Mouse (Mus musculus): Measurements from ENCODE around the gene Slc16a4. TPM values are rescaled to one million over a fixed set of nuclear protein-coding genes. Genes with fewer than 3 reads are reported as not detected.
"Not testable (repeated sequence)": the region's sequence is repeated elsewhere in the genome, so short reads cannot be mapped to it uniquely, and the experiment has no call there.

Gene Slc16a4
- polyA plus RNA-seq, 1 experiment: 0.05 TPM

- H3K4me3 ChIP-seq (ENCODE audit: extremely low read depth, insufficient read depth, insufficient read length): no peak overlapping the region
- H3K4me1 ChIP-seq (ENCODE audit: control insufficient read depth, insufficient read depth, insufficient read length): no peaks in the 10 kb centered on the region
- DNase-seq (ENCODE audit: low read depth in 1 of 2, low spot score in 2 of 2): no peak
- TF ChIP-seq CTCF (IDR thresholded peaks at IDR 0.05; ENCODE audit: extremely low read depth, insufficient read depth, insufficient read length, insufficient replicate concordance) (no peak), POLR2A (IDR thresholded peaks at IDR 0.05; ENCODE audit: low read depth, low read length) (no peak)
- H3K27ac ChIP-seq (ENCODE audit: insufficient read depth, low read length): no peak overlapping the region
- H3K36me3 ChIP-seq (ENCODE audit: control insufficient read depth, insufficient read depth, low read length): no peaks in the 10 kb centered on the region
- no peaks in the 10 kb centered on the region for H3K27me3 ChIP-seq (ENCODE audit: control insufficient read depth, insufficient read depth, low read length)
- 86% methylated on average over 5 of the region's 5 CpGs for WGBS
These were observed 4.8 kb downstream of the Slc16a4 start for GRCm38 (mm10) chr3:107295672-107296360.

- not testable (repeated sequence) for H3K27ac ChIP-seq (ENCODE audit: insufficient read depth, low read length); H3K4me1 ChIP-seq (ENCODE audit: control insufficient read depth, insufficient read depth, insufficient read length); DNase-seq (ENCODE audit: low read depth in 1 of 2, low spot score in 2 of 2); H3K27me3 ChIP-seq (ENCODE audit: control insufficient read depth, insufficient read depth, low read length); H3K4me3 ChIP-seq (ENCODE audit: extremely low read depth, insufficient read depth, insufficient read length); H3K36me3 ChIP-seq (ENCODE audit: control insufficient read depth, insufficient read depth, low read length)
- 94% methylated on average over 4 of the region's 4 CpGs for WGBS
These were observed 5.9 kb downstream of the Slc16a4 start for GRCm38 (mm10) chr3:107296917-107297316.

- Histone ChIP-seq H3K4me3 (ENCODE audit: extremely low read depth, insufficient read depth, insufficient read length) (no peak overlapping the region), H3K27ac (ENCODE audit: insufficient read depth, low read length) (no peak overlapping the region), H3K27me3 (ENCODE audit: control insufficient read depth, insufficient read depth, low read length) (no peaks in the 10 kb centered on the region), H3K4me1 (ENCODE audit: control insufficient read depth, insufficient read depth, insufficient read length) (peaks cover 2% of the 10 kb centered on the region), H3K36me3 (ENCODE audit: control insufficient read depth, insufficient read depth, low read length) (peaks cover 1% of the 10 kb centered on the region; the same call in 1 of the 2 replicates)
- no peak for TF ChIP-seq POLR2A (IDR thresholded peaks at IDR 0.05; ENCODE audit: low read depth, low read length)
- no peak for TF ChIP-seq CTCF (IDR thresholded peaks at IDR 0.05; ENCODE audit: extremely low read depth, insufficient read depth, insufficient read length, insufficient replicate concordance)
- DNase-seq (ENCODE audit: low read depth in 1 of 2, low spot score in 2 of 2): no peak
- WGBS: 93% methylated on average over 3 of the region's 3 CpGs
These were observed 26.3 kb downstream of the Slc16a4 start for GRCm38 (mm10) chr3:107317338-107317737.

GRCm38 (mm10) chr3:107321141-107321540, 30.1 kb downstream of the Slc16a4 start:
- 91% methylated on average over 2 of the region's 2 CpGs for WGBS
- Histone ChIP-seq H3K4me1 (ENCODE audit: control insufficient read depth, insufficient read depth, insufficient read length) (peaks cover 2% of the 10 kb centered on the region), H3K27ac (ENCODE audit: insufficient read depth, low read length) (no peak overlapping the region), H3K36me3 (ENCODE audit: control insufficient read depth, insufficient read depth, low read length) (peaks cover 8% of the 10 kb centered on the region), H3K4me3 (ENCODE audit: extremely low read depth, insufficient read depth, insufficient read length) (no peak overlapping the region), H3K27me3 (ENCODE audit: control insufficient read depth, insufficient read depth, low read length) (no peaks in the 10 kb centered on the region)
- DNase-seq (ENCODE audit: low read depth in 1 of 2, low spot score in 2 of 2): no peak
- TF ChIP-seq POLR2A (IDR thresholded peaks at IDR 0.05; ENCODE audit: low read depth, low read length): no peak

- no peak overlapping the region for H3K4me3 ChIP-seq (ENCODE audit: extremely low read depth, insufficient read depth, insufficient read length)
- peaks cover 2% of the 10 kb centered on the region for H3K4me1 ChIP-seq (ENCODE audit: control insufficient read depth, insufficient read depth, insufficient read length)
- no peak for DNase-seq (ENCODE audit: low read depth in 1 of 2, low spot score in 2 of 2)
- H3K27me3 ChIP-seq (ENCODE audit: control insufficient read depth, insufficient read depth, low read length): no peaks in the 10 kb centered on the region
- H3K36me3 ChIP-seq (ENCODE audit: control insufficient read depth, insufficient read depth, low read length): peaks cover 8% of the 10 kb centered on the region
- TF ChIP-seq CTCF (IDR thresholded peaks at IDR 0.05; ENCODE audit: extremely low read depth, insufficient read depth, insufficient read length, insufficient replicate concordance) (no peak), POLR2A (IDR thresholded peaks at IDR 0.05; ENCODE audit: low read depth, low read length) (no peak)
- H3K27ac ChIP-seq (ENCODE audit: insufficient read depth, low read length): no peak overlapping the region
These were observed 30.7 kb downstream of the Slc16a4 start for GRCm38 (mm10) chr3:107321776-107322175.

- Histone ChIP-seq H3K27me3 (ENCODE audit: control insufficient read depth, insufficient read depth, low read length) (no peaks in the 10 kb centered on the region), H3K4me3 (ENCODE audit: extremely low read depth, insufficient read depth, insufficient read length) (no peak overlapping the region), H3K4me1 (ENCODE audit: control insufficient read depth, insufficient read depth, insufficient read length) (peaks cover 6% of the 10 kb centered on the region; the same call in 1 of the 2 replicates), H3K27ac (ENCODE audit: insufficient read depth, low read length) (no peak overlapping the region), H3K36me3 (ENCODE audit: control insufficient read depth, insufficient read depth, low read length) (peaks cover 19% of the 10 kb centered on the region)
- TF ChIP-seq CTCF (IDR thresholded peaks at IDR 0.05; ENCODE audit: extremely low read depth, insufficient read depth, insufficient read length, insufficient replicate concordance): no peak
- no peak for TF ChIP-seq POLR2A (IDR thresholded peaks at IDR 0.05; ENCODE audit: low read depth, low read length)
- WGBS: 98% methylated on average over 1 of the region's 1 CpGs
- no peak for DNase-seq (ENCODE audit: low read depth in 1 of 2, low spot score in 2 of 2)
These were observed 35.4 kb downstream of the Slc16a4 start for GRCm38 (mm10) chr3:107326442-107326841.

- H3K36me3 ChIP-seq (ENCODE audit: control insufficient read depth, insufficient read depth, low read length): peaks cover 15% of the 10 kb centered on the region
- H3K27ac ChIP-seq (ENCODE audit: insufficient read depth, low read length): no peak overlapping the region
- H3K4me3 ChIP-seq (ENCODE audit: extremely low read depth, insufficient read depth, insufficient read length): no peak overlapping the region
- no peak for DNase-seq (ENCODE audit: low read depth in 1 of 2, low spot score in 2 of 2)
- 88% methylated on average over 28 of the region's 28 CpGs for WGBS
- peaks cover 13% of the 10 kb centered on the region; the same call in 1 of the 2 replicates for H3K4me1 ChIP-seq (ENCODE audit: control insufficient read depth, insufficient read depth, insufficient read length)
- H3K27me3 ChIP-seq (ENCODE audit: control insufficient read depth, insufficient read depth, low read length): no peaks in the 10 kb centered on the region
- TF ChIP-seq CTCF (IDR thresholded peaks at IDR 0.05; ENCODE audit: extremely low read depth, insufficient read depth, insufficient read length, insufficient replicate concordance): no peak
- TF ChIP-seq POLR2A (IDR thresholded peaks at IDR 0.05; ENCODE audit: low read depth, low read length): no peak
These were observed 39.7 kb downstream of the Slc16a4 start for GRCm38 (mm10) chr3:107330503-107331424.
